Mouse (Mus musculus): Measurements from ENCODE around the gene Scyl2. TPM values are rescaled to one million over a fixed set of nuclear protein-coding genes. Genes with fewer than 3 reads are reported as not detected.

Gene Scyl2
- 6.2 and 7.7 TPM in 2 replicates for polyA plus RNA-seq (2015; fragmentation: Nextera tagmentation; extraction: Ambion mirVana)

DNA sequence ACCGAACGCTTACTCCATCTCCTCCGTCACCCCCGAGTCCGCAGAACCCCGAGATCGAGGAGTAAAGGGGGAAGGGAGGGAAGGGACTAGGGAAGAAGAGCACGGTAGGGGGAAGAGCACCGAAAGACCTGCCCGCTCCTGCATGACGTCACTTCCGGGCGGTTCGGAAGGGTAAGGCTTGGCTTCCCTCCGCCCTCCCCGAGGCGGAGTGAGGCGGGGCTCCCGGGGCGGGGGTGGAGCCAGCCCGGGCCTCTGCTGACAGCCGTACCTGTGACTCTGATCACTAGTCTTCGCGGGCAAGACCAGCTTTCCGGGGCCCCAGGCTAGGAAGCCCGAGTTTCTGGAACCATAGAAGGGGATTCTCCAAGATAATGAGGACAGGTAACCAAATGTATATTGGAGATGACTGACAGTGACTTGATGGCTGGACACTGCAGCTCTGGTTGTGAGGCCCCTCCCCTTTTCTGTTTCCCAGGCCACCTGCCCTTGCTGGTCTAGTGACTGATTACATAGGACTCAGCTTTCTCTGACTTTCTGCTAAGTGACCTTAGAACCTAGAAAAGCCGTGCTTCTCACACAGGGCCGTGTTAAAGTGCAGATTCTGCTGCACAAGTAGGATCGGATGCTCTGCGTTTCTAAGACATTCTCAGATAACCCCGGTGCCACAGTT lies at the start of gene Scyl2:
TSS of gene Scyl2 (minus strand) at position 147 of the 670 bp plus-strand sequence.
- ATAC-seq (ENCODE audit: insufficient read depth, low FRiP score) = peak; percentile 99
- H3K36me3 ChIP-seq (ENCODE audit: control insufficient read depth, insufficient read depth, low read length) = no peaks in the 10 kb centered on the region
- peak within 1 kb of the TSS; percentile 84 for H3K4me2 ChIP-seq (ENCODE audit: low read depth, low read length)
- no peaks in the 10 kb centered on the region for H3K27me3 ChIP-seq (ENCODE audit: control insufficient read depth, insufficient read depth, low read length)
- peaks cover 6% of the 10 kb centered on the region; the same call in 1 of the 2 replicates for H3K4me1 ChIP-seq (ENCODE audit: control insufficient read depth, insufficient read depth, low read length)
- H3K4me3 ChIP-seq (replicated peaks; ENCODE audit: low read length) = peak within 1 kb of the TSS; percentile 99
- peak within 1 kb of the TSS; percentile 93 for H3K9ac ChIP-seq (ENCODE audit: low read length)
- H3K27ac ChIP-seq (ENCODE audit: low read length) = peak within 1 kb of the TSS; percentile 77
- no peaks in the 10 kb centered on the region for H3K9me3 ChIP-seq (replicated peaks; ENCODE audit: control insufficient read depth, low read length)
- WGBS = 3% methylated on average over 31 of the region's 31 CpGs

DNA sequence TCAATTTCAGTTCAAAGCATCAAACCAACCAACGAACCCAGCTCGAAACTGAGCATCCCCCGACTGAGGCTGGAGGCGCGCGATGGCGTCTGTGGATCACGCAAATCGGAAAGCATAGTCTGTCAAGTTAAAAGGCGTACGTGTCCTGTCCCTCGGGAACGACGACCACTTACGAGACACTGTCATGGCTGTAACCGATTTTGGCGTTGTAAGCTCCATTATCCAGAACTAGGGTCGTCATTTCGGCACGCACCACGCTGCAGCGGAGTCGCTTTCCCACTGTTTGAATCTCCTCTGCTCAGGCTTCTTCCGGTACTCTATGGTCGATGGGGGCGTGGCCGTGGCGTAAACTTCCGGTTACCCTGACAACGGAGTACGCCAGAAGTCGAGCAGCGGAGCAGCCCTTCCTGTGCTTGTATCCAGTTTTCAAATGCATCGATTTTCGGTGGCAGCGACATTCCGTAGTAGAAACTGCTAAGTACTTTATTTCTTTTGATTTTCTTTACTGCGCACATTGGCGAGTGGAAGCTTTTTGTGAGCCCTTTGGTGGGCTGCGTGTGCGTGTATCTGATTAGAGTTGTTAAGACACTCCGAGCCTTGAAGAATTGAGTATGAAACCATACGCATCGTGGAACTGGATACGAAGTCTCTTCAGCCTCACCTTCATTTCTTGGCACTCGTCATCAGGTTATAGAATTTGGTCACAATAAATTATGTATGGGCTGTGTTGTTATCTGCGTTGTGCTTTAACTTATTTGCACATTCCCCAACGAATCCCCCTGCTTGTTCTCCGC lies 46.1 kb upstream of the Scyl2 start, which contains the start of gene Actr6:
TSS of gene Actr6 (minus strand) at position 295 of the 794 bp plus-strand sequence.
- Histone ChIP-seq H3K4me3 (replicated peaks; ENCODE audit: low read length) (peak within 1 kb of the TSS; percentile 66), H3K27ac (ENCODE audit: low read length) (no peak within 1 kb of the TSS), H3K9me3 (replicated peaks; ENCODE audit: control insufficient read depth, low read length) (no peaks in the 10 kb centered on the region), H3K27me3 (ENCODE audit: control insufficient read depth, insufficient read depth, low read length) (no peaks in the 10 kb centered on the region), H3K4me1 (ENCODE audit: control insufficient read depth, insufficient read depth, low read length) (peaks cover 6% of the 10 kb centered on the region), H3K9ac (ENCODE audit: low read length) (peak within 1 kb of the TSS; percentile 73), H3K36me3 (ENCODE audit: control insufficient read depth, insufficient read depth, low read length) (no peaks in the 10 kb centered on the region), H3K4me2 (ENCODE audit: low read depth, low read length) (peak within 1 kb of the TSS; percentile 88)
- under 1% methylated on average over 49 of the region's 49 CpGs for WGBS
- ATAC-seq (ENCODE audit: insufficient read depth, low FRiP score) = peak; percentile 97

GRCm38 (mm10) chr10:89731341-89731740 lies 45.3 kb upstream of the Scyl2 start:
- H3K4me2 ChIP-seq (ENCODE audit: low read depth, low read length) = peak overlapping the region; percentile 88
- peaks cover 6% of the 10 kb centered on the region for H3K4me1 ChIP-seq (ENCODE audit: control insufficient read depth, insufficient read depth, low read length)
- H3K36me3 ChIP-seq (ENCODE audit: control insufficient read depth, insufficient read depth, low read length) = no peaks in the 10 kb centered on the region
- no peak for ATAC-seq (ENCODE audit: insufficient read depth, low FRiP score)
- no peak overlapping the region for H3K27ac ChIP-seq (ENCODE audit: low read length)
- H3K9me3 ChIP-seq (replicated peaks; ENCODE audit: control insufficient read depth, low read length) = no peaks in the 10 kb centered on the region
- peak overlapping the region; percentile 66 for H3K4me3 ChIP-seq (replicated peaks; ENCODE audit: low read length)
- H3K9ac ChIP-seq (ENCODE audit: low read length) = peak overlapping the region; percentile 73
- WGBS = 13% methylated on average over 5 of the region's 5 CpGs
- H3K27me3 ChIP-seq (ENCODE audit: control insufficient read depth, insufficient read depth, low read length) = no peaks in the 10 kb centered on the region

- no peaks in the 10 kb centered on the region for H3K27me3 ChIP-seq (ENCODE audit: control insufficient read depth, insufficient read depth, low read length)
- no peak overlapping the region for H3K9ac ChIP-seq (ENCODE audit: low read length)
- ATAC-seq (ENCODE audit: insufficient read depth, low FRiP score) = no peak
- H3K4me2 ChIP-seq (ENCODE audit: low read depth, low read length) = no peak overlapping the region
- no peak overlapping the region for H3K27ac ChIP-seq (ENCODE audit: low read length)
- H3K4me3 ChIP-seq (replicated peaks; ENCODE audit: low read length) = no peak overlapping the region
- peaks cover 6% of the 10 kb centered on the region for H3K4me1 ChIP-seq (ENCODE audit: control insufficient read depth, insufficient read depth, low read length)
- 83% methylated on average over 6 of the region's 6 CpGs for WGBS
- H3K36me3 ChIP-seq (ENCODE audit: control insufficient read depth, insufficient read depth, low read length) = 0 out of 2 replicates have a peak, but pooled peaks cover 3% of the 10 kb centered on the region
- H3K9me3 ChIP-seq (replicated peaks; ENCODE audit: control insufficient read depth, low read length) = no peaks in the 10 kb centered on the region
Observed at GRCm38 (mm10) chr10:89730386-89730785, 44.3 kb upstream of the Scyl2 start.

DNA sequence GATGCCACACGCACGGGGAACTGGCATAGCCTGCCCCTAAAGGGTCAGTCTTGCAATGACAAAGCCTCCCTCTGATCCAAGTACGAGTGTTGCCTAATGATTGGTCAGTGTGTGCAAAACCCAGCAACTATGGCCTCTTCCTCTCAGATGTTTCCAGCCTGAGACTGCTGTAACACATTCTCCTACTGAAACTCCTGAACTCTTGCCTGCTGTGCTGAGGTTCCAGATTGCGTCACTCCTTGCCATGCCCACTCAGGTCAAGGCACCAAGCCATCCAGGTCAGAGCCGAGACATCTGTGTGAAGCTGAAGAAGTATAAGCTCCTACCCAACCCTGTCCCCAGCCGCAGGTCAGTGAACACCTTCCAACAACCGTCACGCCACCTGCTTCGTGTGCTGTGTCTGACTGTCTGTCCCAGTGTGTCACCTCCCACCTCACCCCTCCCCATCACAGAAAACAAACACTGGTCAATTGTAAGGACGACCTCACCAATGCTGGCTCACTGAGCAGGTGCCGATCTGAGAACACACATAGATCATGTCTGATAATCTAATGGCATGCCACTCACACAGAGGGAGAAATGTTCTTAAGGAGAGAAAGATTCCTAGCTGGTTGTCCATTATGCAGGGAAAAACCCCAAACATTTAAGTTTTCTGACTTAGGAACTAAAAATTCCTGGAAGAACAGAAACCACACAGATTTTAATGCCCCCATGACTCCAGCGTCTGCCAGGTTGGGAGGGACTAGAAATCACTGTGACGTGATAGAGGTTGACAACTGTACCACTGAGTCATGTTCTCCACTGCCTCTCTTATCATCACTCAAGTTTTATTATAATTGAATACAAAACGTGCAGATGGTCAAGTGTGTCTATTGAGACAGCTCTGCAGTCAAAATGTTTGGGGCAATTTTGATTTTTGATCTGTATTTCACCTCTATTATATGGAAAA lies 36.4 kb upstream of the Scyl2 start:
- Histone ChIP-seq H3K4me2 (ENCODE audit: low read depth, low read length) (no peak overlapping the region), H3K9ac (ENCODE audit: low read length) (no peak overlapping the region), H3K4me1 (ENCODE audit: control insufficient read depth, insufficient read depth, low read length) (no peaks in the 10 kb centered on the region), H3K36me3 (ENCODE audit: control insufficient read depth, insufficient read depth, low read length) (peaks cover 15% of the 10 kb centered on the region; the same call in 1 of the 2 replicates), H3K27ac (ENCODE audit: low read length) (no peak overlapping the region), H3K27me3 (ENCODE audit: control insufficient read depth, insufficient read depth, low read length) (no peaks in the 10 kb centered on the region), H3K4me3 (replicated peaks; ENCODE audit: low read length) (no peak overlapping the region), H3K9me3 (replicated peaks; ENCODE audit: control insufficient read depth, low read length) (no peaks in the 10 kb centered on the region)
- WGBS = 88% methylated on average over 14 of the region's 14 CpGs
- no peak for ATAC-seq (ENCODE audit: insufficient read depth, low FRiP score)

- peaks cover 14% of the 10 kb centered on the region; the same call in 1 of the 2 replicates for H3K36me3 ChIP-seq (ENCODE audit: control insufficient read depth, insufficient read depth, low read length)
Observed at GRCm38 (mm10) chr10:89720796-89721195, 34.7 kb upstream of the Scyl2 start.

DNA sequence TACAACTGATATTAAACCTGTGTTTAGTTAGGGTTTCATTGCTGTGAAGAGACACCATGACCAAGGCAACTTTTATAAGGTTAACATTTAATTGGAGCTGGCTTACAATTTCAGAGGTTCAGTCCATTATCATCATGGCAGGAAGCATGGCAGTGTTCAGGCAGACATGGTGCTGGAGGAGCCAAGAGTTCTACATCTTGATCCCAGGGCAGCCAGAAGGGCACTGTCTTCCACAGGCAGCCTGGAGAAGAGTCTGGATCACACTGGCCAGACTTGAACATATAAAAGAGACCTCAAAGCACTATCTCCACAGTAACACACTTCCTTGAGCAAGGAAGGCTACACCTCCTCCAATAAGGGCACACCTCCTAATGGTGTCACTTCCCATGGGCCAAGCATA lies 34.2 kb upstream of the Scyl2 start:
- H3K36me3 ChIP-seq (ENCODE audit: control insufficient read depth, insufficient read depth, low read length) = peaks cover 12% of the 10 kb centered on the region; the same call in 1 of the 2 replicates
- no peak overlapping the region for H3K9ac ChIP-seq (ENCODE audit: low read length)
- ATAC-seq (ENCODE audit: insufficient read depth, low FRiP score) = no peak
- no peaks in the 10 kb centered on the region for H3K9me3 ChIP-seq (replicated peaks; ENCODE audit: control insufficient read depth, low read length)
- H3K27me3 ChIP-seq (ENCODE audit: control insufficient read depth, insufficient read depth, low read length) = no peaks in the 10 kb centered on the region
- no peak overlapping the region for H3K4me3 ChIP-seq (replicated peaks; ENCODE audit: low read length)
- no peak overlapping the region for H3K27ac ChIP-seq (ENCODE audit: low read length)
- H3K4me2 ChIP-seq (ENCODE audit: low read depth, low read length) = no peak overlapping the region
- H3K4me1 ChIP-seq (ENCODE audit: control insufficient read depth, insufficient read depth, low read length) = no peaks in the 10 kb centered on the region

More at GRCm38 (mm10) chr10:89720796-89721195, 34.7 kb upstream of the Scyl2 start:
- Histone ChIP-seq H3K4me2 (ENCODE audit: low read depth, low read length) (no peak overlapping the region), H3K4me1 (ENCODE audit: control insufficient read depth, insufficient read depth, low read length) (no peaks in the 10 kb centered on the region), H3K27ac (ENCODE audit: low read length) (no peak overlapping the region), H3K4me3 (replicated peaks; ENCODE audit: low read length) (no peak overlapping the region), H3K9me3 (replicated peaks; ENCODE audit: control insufficient read depth, low read length) (no peaks in the 10 kb centered on the region), H3K27me3 (ENCODE audit: control insufficient read depth, insufficient read depth, low read length) (no peaks in the 10 kb centered on the region), H3K9ac (ENCODE audit: low read length) (no peak overlapping the region)
- ATAC-seq (ENCODE audit: insufficient read depth, low FRiP score) = no peak
- WGBS = 79% methylated on average over 3 of the region's 3 CpGs

- no peak for ATAC-seq (ENCODE audit: insufficient read depth, low FRiP score)
- WGBS = 70% methylated on average over 10 of the region's 10 CpGs
Observed at GRCm38 (mm10) chr10:89714910-89715309, 28.8 kb upstream of the Scyl2 start.

More at GRCm38 (mm10) chr10:89714910-89715309, 28.8 kb upstream of the Scyl2 start:
- Histone ChIP-seq H3K9me3 (replicated peaks; ENCODE audit: control insufficient read depth, low read length) (no peaks in the 10 kb centered on the region; the same call in 1 of the 2 replicates), H3K4me2 (ENCODE audit: low read depth, low read length) (no peak overlapping the region), H3K27ac (ENCODE audit: low read length) (no peak overlapping the region), H3K9ac (ENCODE audit: low read length) (no peak overlapping the region), H3K27me3 (ENCODE audit: control insufficient read depth, insufficient read depth, low read length) (no peaks in the 10 kb centered on the region), H3K36me3 (ENCODE audit: control insufficient read depth, insufficient read depth, low read length) (peaks cover 9% of the 10 kb centered on the region; the same call in 1 of the 2 replicates), H3K4me1 (ENCODE audit: control insufficient read depth, insufficient read depth, low read length) (no peaks in the 10 kb centered on the region), H3K4me3 (replicated peaks; ENCODE audit: low read length) (no peak overlapping the region)

Data from stomach, embryonic 16.5 days (tissue).